In the genomic region with DNA sequence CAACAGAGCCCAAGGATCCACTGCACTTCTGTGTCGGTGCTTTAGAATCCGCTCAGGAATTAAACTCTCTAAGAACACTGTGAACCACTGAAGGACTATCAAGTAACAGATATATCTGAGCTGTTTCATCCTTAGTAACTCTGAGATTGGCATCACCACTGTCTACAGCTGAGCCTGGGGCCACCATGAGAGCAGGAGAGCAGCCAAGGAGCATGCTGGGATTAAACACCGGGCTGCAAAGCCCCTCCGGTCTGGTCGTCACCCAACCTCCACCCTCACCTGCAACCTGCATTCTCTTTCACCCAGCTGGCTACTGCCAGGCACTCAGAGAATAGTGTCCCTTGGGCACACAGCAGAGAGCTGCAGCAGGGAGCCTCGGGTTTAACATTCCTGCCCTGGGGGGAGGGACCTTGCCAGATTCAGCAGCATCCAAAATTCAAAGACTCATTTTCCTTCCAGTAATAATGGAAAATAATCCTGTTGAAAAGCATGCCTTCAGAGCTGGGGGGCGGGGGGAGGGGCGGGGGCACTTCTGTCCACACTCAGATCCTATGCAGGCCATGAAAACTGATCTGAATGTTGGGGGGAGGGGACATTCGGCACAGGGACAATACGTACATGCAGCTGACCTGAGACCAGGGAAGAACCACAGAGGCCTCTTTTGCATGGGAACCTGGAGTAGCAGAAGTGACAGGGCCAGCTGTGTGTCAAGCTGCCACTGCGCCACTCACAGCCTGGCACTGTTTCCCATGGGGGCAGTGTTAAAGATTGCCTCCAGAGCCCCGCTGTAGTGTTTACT, we compare ENCODE assay signal across 10 mouse cellular contexts. TPM values are rescaled to one million over a fixed set of nuclear protein-coding genes. Genes with fewer than 3 reads are reported as not detected.
DNase-seq lines count a peak whose midpoint lies in the region; ATAC-seq and TF ChIP-seq lines count a peak whose summit lies in the region.
"Had no signal": no experiment of that assay in that cellular context is flagged by ENCODE, and none has a peak within 500 bp of the region (broad histone marks: within the 10 kb centered on the region; RNA-seq: fewer than 3 reads in every experiment).

No protein-coding gene starts in this region.

- H3K4me3 ChIP-seq in heart, embryonic 12.5 days: no peak overlapping the region
- no peak overlapping the region for H3K4me3 ChIP-seq in CH12.LX (replicated peaks in 1 of 3; ENCODE audit: low read depth in 2 of 3, low read length in 2 of 3, poor library complexity in 1 of 3)
- H3K4me3 ChIP-seq in forebrain, embryonic 14.5 days (ENCODE audit: low read depth, low read length): no peak overlapping the region
- H3K4me3 ChIP-seq in midbrain, embryonic 10.5 days: no peak overlapping the region; the same call in 1 of the 2 replicates

- no peak overlapping the region for H3K9ac ChIP-seq in heart, embryonic 12.5 days
- no peak overlapping the region for H3K9ac ChIP-seq in CH12.LX (ENCODE audit: insufficient read depth, low read depth)
- no peak overlapping the region for H3K9ac ChIP-seq in forebrain, embryonic 14.5 days (ENCODE audit: low read length)

- no peaks in the 10 kb centered on the region for H3K79me2 ChIP-seq in CH12.LX (replicated peaks; ENCODE audit: control insufficient read depth, extremely low read depth, insufficient read depth, poor library complexity, severe bottlenecking)

- TF ChIP-seq POLR2A in CH12.LX (IDR thresholded peaks at IDR 0.05; ENCODE audit: low read depth, low read length): no peak

- TF ChIP-seq CTCF in CH12.LX (conservative IDR thresholded peaks at IDR 0.05 in 1 of 2, IDR thresholded peaks at IDR 0.05 in 1 of 2; ENCODE audit: low read depth in 2 of 2, low read length in 2 of 2): no peak

- DNase-seq in heart, adult 11 months: no peak
- DNase-seq in CH12.LX (ENCODE audit: extremely low read depth): peak; percentile 53
- DNase-seq in forebrain, embryonic 14.5 days (ENCODE audit: low spot score): peak; percentile 14
- DNase-seq in midbrain, embryonic 10.5 days (ENCODE audit: low spot score): no peak
- no peak for DNase-seq in right cerebral cortex, postnatal 4 days
- no peak for DNase-seq in layer of hippocampus, postnatal 10 days (ENCODE audit: low spot score in 2 of 2)
- no peak for DNase-seq in gastrocnemius, postnatal 10 days
- DNase-seq: cerebellum, adult 9-11 months; right cerebral cortex, postnatal 14 days had no signal

- peaks cover 19% of the 10 kb centered on the region for H3K4me1 ChIP-seq in heart, embryonic 12.5 days (replicated peaks)
- H3K4me1 ChIP-seq in CH12.LX (ENCODE audit: control insufficient read depth in 1 of 2, insufficient read depth in 2 of 2): peaks cover 16 to 30% of the 10 kb centered on the region in 2 experiments
- H3K4me1 ChIP-seq in forebrain, embryonic 14.5 days (ENCODE audit: control insufficient read depth, insufficient read depth, low read length): peaks cover 14% of the 10 kb centered on the region
- H3K4me1 ChIP-seq in midbrain, embryonic 10.5 days: peaks cover 22% of the 10 kb centered on the region

- ATAC-seq in heart, embryonic 12.5 days (ENCODE audit: insufficient number of reproducible peaks, low FRiP score): 0 out of 2 replicates have a peak, but pooled peaks have one; percentile 46
- peak; percentile 29; the same call in 1 of the 2 replicates for ATAC-seq in forebrain, embryonic 14.5 days

- H3K36me3 ChIP-seq in heart, embryonic 12.5 days: no peaks in the 10 kb centered on the region
- no peaks in the 10 kb centered on the region for H3K36me3 ChIP-seq in CH12.LX (replicated peaks in 1 of 2; ENCODE audit: control insufficient read depth in 1 of 2, insufficient read depth in 1 of 2, low read length in 1 of 2)
- no peaks in the 10 kb centered on the region for H3K36me3 ChIP-seq in forebrain, embryonic 14.5 days (ENCODE audit: control insufficient read depth, insufficient read depth, low read length)
- H3K36me3 ChIP-seq in midbrain, embryonic 10.5 days: no peaks in the 10 kb centered on the region

- WGBS in heart, embryonic 12.5 days: 23% methylated on average over 12 of the region's 12 CpGs
- 19% methylated on average over 12 of the region's 12 CpGs for WGBS in forebrain, embryonic 14.5 days
- 31% methylated on average over 12 of the region's 12 CpGs for WGBS in midbrain, embryonic 10.5 days

- no peaks in the 10 kb centered on the region for H3K9me3 ChIP-seq in heart, embryonic 12.5 days (replicated peaks)
- no peaks in the 10 kb centered on the region for H3K9me3 ChIP-seq in CH12.LX (replicated peaks; ENCODE audit: low read length)
- H3K9me3 ChIP-seq in forebrain, embryonic 14.5 days (replicated peaks; ENCODE audit: control insufficient read depth, low read length): no peaks in the 10 kb centered on the region
- no peaks in the 10 kb centered on the region for H3K9me3 ChIP-seq in midbrain, embryonic 10.5 days (replicated peaks)

- H3K4me2 ChIP-seq in heart, embryonic 12.5 days: peak overlapping the region; percentile 36
- no peak overlapping the region; the same call in 1 of the 2 replicates for H3K4me2 ChIP-seq in CH12.LX (ENCODE audit: insufficient read depth, low read depth, poor library complexity, severe bottlenecking)
- no peak overlapping the region for H3K4me2 ChIP-seq in forebrain, embryonic 14.5 days (ENCODE audit: low read length)

- peak; percentile 2; the same call in 1 of the 2 replicates for TF ChIP-seq RAD21 in CH12.LX (IDR thresholded peaks at IDR 0.05; ENCODE audit: low read depth, low read length)

- in situ Hi-C loops in CH12.LX (cut with MboI; ENCODE audit: low pct_ligation_motif_present, low pct_unique_long_range_greater_than_20kb, low sequenced_read_pairs): no loop called here

- H3K27ac ChIP-seq in heart, embryonic 12.5 days (ENCODE audit: poor library complexity, severe bottlenecking): no peak overlapping the region
- no peak overlapping the region for H3K27ac ChIP-seq in CH12.LX (ENCODE audit: insufficient read depth, low read depth)
- no peak overlapping the region for H3K27ac ChIP-seq in forebrain, embryonic 14.5 days (ENCODE audit: low read depth, low read length)
- peak overlapping the region; percentile 67 for H3K27ac ChIP-seq in midbrain, embryonic 10.5 days (replicated peaks)

- no peaks in the 10 kb centered on the region for H3K27me3 ChIP-seq in heart, embryonic 12.5 days (replicated peaks)
- no peaks in the 10 kb centered on the region for H3K27me3 ChIP-seq in CH12.LX (replicated peaks)
- H3K27me3 ChIP-seq in forebrain, embryonic 14.5 days (replicated peaks; ENCODE audit: control insufficient read depth, insufficient read depth, low read length): no peaks in the 10 kb centered on the region
- no peaks in the 10 kb centered on the region for H3K27me3 ChIP-seq in midbrain, embryonic 10.5 days (ENCODE audit: low read depth, poor library complexity, severe bottlenecking)

- TF ChIP-seq EP300 in CH12.LX (IDR thresholded peaks at IDR 0.05; ENCODE audit: low read length): peak; percentile 34

- dilution Hi-C loops in CH12.LX (cut with MboI; ENCODE audit: extremely low pct_ligation_motif_present, extremely low pct_unique_long_range_greater_than_20kb, low sequenced_read_pairs): no loop called here

TF ChIP-seq in CH12.LX, 34 proteins besides CTCF, POLR2A, EP300 and RAD21 (continues in another document):
- TF ChIP-seq KAT2A (IDR thresholded peaks at IDR 0.05; ENCODE audit: insufficient replicate concordance, low read length) (no peak), PAX5 (IDR thresholded peaks at IDR 0.05; ENCODE audit: low read length) (no peak), MXI1 (IDR thresholded peaks at IDR 0.05; ENCODE audit: low read depth, low read length) (no peak), USF1 (IDR thresholded peaks at IDR 0.05; ENCODE audit: low read depth, low read length) (no peak), ZNF384 (IDR thresholded peaks at IDR 0.05; ENCODE audit: low read depth, low read length) (no peak), TCF12 (IDR thresholded peaks at IDR 0.05; ENCODE audit: low read depth, low read length) (no peak), MAFK (IDR thresholded peaks at IDR 0.05; ENCODE audit: insufficient replicate concordance, low read length) (no peak), NRF1 (IDR thresholded peaks at IDR 0.05; ENCODE audit: low read depth, low read length) (no peak), GABPA (IDR thresholded peaks at IDR 0.05; ENCODE audit: insufficient replicate concordance, low read depth, low read length) (no peak), E2F4 (IDR thresholded peaks at IDR 0.05; ENCODE audit: insufficient replicate concordance, low read depth, low read length) (no peak), POLR2AphosphoS2 (IDR thresholded peaks at IDR 0.05; ENCODE audit: low read depth, low read length) (no peak), SIN3A (IDR thresholded peaks at IDR 0.05; ENCODE audit: low read length) (peak; percentile 82), BHLHE40 (IDR thresholded peaks at IDR 0.05; ENCODE audit: low read depth, low read length) (peak; percentile 55), TBP (conservative IDR thresholded peaks at IDR 0.05; ENCODE audit: low read depth, low read length) (no peak), MYC (IDR thresholded peaks at IDR 0.05; ENCODE audit: low read depth, low read length) (no peak), ELF1 (IDR thresholded peaks at IDR 0.05; ENCODE audit: low read depth, low read length) (no peak), UBTF (IDR thresholded peaks at IDR 0.05; ENCODE audit: low read depth, low read length) (no peak), USF2 (conservative IDR thresholded peaks at IDR 0.05; ENCODE audit: low read depth, low read length) (no peak), MAX (IDR thresholded peaks at IDR 0.05; ENCODE audit: low read length) (no peak), ZC3H11A (IDR thresholded peaks at IDR 0.05; ENCODE audit: low read depth, low read length) (no peak), MAZ (IDR thresholded peaks at IDR 0.05; ENCODE audit: low read depth, low read length) (no peak), IRF4 (IDR thresholded peaks at IDR 0.05; ENCODE audit: low read depth, low read length) (peak; percentile 23; the same call in 1 of the 2 replicates), ZMIZ1 (IDR thresholded peaks at IDR 0.05; ENCODE audit: low read depth, low read length) (no peak), JUND (conservative IDR thresholded peaks at IDR 0.05; ENCODE audit: low read depth, low read length) (no peak), RCOR1 (conservative IDR thresholded peaks at IDR 0.05; ENCODE audit: low read depth, low read length) (no peak), CHD1 (IDR thresholded peaks at IDR 0.05; ENCODE audit: low read depth, low read length) (no peak)

RNA-seq across cellular contexts. Expression of a gene that starts 25.8 kb away (rescaled TPM):
- 24.8 and 27.8 TPM in 2 replicates for polyA plus RNA-seq in heart, embryonic 12.5 days (2016; fragmentation: Nextera tagmentation; extraction: Ambion mirVana)
- total RNA-seq in CH12.LX (2012; rRNA removed): 12.3 and 18.6 TPM in 2 replicates
- 9.5 and 10.6 TPM in 2 replicates for total RNA-seq in CH12.LX (2014; rRNA removed)
- 16.0 and 18.7 TPM in 2 replicates for polyA plus RNA-seq in CH12.LX (2012; ENCODE audit: insufficient read length, low read depth)
- 1.9 and 2.9 TPM in 2 replicates for polyA plus RNA-seq in forebrain, embryonic 14.5 days (2014; fragmentation: Nextera tagmentation; extraction: Ambion mirVana)
- 1.6 and 1.8 TPM in 2 replicates for polyA plus RNA-seq in midbrain, embryonic 10.5 days (2016; fragmentation: Nextera tagmentation; extraction: Ambion mirVana)
- total RNA-seq in layer of hippocampus, postnatal 10 days (2021): 1 to 10 TPM; 3.8 to 4.1 TPM
- 1 to 10 TPM; 6.0 to 8.8 TPM for total RNA-seq in gastrocnemius, postnatal 10 days (2021)

Comparison
In these comparisons a context has a peak if more than half of its experiments do, and no peak if none do; other contexts are left out.
1. DNase-seq: peak in CH12.LX (single experiment) and forebrain, embryonic 14.5 days (single experiment); none in heart, adult 11 months (single experiment), midbrain, embryonic 10.5 days (single experiment), right cerebral cortex, postnatal 4 days (single experiment), layer of hippocampus, postnatal 10 days (0 of 2) and gastrocnemius, postnatal 10 days (single experiment).